Mouse (Mus musculus): Measurements from ENCODE around the gene Trim62.

Gene Trim62

DNA sequence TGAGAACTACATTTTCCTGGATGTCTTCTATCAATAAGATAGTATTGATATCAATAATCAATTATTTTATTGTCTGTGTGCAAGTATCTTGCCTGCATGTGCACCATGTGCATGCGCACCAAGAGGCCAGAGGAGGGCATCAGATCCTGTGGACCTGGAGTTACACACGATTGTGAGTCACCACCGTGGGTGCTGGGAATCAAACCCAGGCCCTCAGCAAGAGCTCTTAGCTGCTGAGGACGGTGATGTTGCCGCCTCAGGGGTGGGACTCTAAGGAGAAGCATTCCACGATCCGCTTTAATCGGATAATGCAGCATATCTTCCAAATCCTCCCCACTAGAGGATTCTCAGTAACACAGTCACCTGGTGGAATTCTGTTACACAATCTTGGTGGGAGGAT lies 2.2 kb downstream of the Trim62 start:
- no peak for DNase-seq (ENCODE audit: low read depth in 1 of 2, low spot score in 2 of 2)

DNA sequence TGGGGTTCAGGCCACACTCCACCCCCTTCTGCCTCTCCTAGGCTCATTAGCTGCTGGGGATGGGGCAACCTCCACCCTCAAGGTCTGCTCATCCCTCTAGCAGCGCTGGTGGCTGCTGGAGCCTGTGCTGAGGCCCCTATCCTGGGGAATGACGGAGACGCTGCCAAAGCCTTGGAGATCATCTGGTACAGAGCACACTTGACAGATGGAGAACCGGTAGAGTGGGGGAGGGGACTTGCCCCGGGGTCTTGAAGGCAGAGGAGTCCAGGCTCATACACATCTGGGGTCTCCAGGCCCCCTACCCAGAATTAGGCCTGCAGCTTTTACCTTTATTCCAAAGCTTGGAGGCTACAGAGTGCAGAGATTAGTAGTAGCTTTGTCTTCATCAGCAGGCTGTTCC lies 3.2 kb downstream of the Trim62 start:
- no peak for DNase-seq (ENCODE audit: low read depth in 1 of 2, low spot score in 2 of 2)

DNA sequence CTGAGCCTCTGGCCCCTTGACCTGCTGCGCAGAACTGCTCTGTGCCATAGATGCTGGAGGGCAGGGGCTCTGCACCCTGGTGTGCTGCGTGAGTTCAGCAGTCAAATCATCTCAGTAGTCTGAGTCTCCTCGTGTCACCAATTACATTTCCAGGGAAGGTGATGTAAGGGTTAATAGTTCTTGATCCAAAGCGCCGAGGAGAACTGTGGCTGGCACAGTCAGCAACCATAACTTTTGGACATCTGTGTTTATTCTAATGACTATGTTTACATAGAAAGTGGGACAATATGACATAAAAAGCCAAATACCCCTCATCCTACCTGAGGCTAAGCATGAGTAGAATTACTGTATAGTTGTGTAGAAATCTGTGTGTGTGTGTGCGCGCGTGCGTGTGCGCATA lies 3.6 kb downstream of the Trim62 start:
- DNase-seq (ENCODE audit: low read depth in 1 of 2, low spot score in 2 of 2): no peak

DNA sequence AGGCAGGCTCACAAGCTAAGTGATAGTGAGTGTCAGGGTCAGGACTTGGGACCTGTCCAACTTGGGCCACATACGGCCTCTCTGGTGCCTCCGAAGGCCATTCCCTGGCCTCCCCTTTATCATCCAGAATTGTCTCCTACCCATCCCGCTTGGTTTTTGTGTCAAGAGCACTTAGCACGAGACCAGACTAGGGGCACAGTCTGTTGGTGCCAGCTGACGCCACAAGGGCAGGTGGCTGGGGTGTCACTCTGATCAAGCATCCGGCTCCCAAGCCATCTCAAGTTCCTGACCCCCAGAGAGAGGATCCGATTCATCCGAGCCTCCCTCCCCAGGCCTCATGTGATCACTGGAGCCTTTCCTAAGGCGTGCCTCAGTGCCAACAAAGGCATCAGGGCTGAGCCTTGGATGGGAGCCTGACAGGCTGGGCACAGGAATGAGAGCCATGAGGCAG lies 4.3 kb downstream of the Trim62 start:
- no peak for DNase-seq (ENCODE audit: low read depth in 1 of 2, low spot score in 2 of 2)

GRCm38 (mm10) chr4:128888436-128888990 lies 5.1 kb downstream of the Trim62 start:
- no peak for DNase-seq (ENCODE audit: low read depth in 1 of 2, low spot score in 2 of 2)

DNA sequence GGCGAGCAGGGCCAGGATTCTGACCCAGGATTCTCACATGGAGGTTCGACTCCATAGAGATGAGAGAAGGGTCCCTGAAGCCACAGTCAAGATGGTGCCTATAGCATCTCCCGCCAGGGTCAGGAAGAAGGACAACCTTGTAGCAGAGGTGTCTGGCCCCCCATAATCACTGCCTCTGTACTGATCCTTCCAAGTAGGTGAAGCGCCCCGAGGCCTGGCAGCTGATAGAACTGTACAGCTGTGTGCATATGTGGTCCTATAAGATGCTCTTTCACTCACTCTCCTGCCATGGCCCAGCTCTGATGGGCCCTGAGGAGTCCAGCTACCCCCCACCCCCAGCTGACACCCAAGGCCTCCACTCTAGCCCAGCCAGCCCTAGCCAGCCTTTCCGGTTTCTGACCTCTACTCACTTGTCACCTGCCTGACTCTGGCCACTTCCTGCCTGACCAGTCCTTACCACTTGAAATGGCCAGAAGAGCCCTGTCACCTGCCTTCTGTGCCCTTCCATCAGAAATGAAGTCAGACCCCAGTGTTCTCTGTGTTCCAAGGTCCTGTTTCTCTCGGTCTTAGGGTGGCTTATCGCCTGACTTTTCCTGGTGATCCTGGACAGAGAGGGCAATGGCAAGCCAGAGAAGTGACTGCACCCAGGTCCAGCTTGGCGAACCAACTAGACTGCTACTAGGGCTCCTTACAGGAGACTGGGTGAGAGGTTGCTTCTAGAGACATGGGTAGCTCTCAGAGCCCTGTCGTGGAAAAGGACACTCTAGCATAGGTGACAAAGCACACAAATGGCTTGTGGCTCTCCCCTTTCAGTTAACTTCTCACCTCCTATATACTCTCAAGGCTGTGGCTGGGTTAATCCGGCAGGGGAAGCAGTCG lies 6.6 kb downstream of the Trim62 start:
- no peak for DNase-seq (ENCODE audit: low read depth in 1 of 2, low spot score in 2 of 2)

- no peak for DNase-seq (ENCODE audit: low read depth in 1 of 2, low spot score in 2 of 2)
These were observed 7.8 kb downstream of the Trim62 start for GRCm38 (mm10) chr4:128891157-128891556.

DNA sequence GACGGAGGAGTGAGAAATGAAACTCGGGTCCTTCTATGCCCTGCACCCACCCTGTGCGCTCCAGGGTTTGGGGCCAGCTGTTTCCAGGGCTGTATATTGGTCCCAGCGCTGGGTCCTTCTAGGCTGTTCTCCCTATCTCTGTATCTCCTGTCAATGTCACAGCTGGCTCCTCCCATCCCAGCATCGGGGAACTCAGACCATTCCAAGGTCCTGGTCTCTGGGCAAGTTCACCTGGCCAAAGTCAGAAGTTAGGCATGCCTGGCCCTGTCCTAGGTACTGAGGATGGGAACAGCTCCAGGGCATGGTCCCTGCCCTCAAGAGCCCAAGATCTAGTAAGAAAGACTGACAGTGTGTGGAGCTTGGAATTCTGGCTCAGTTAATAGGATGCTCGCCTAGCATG lies 8.4 kb downstream of the Trim62 start:
- no peak for DNase-seq (ENCODE audit: low read depth in 1 of 2, low spot score in 2 of 2)

DNA sequence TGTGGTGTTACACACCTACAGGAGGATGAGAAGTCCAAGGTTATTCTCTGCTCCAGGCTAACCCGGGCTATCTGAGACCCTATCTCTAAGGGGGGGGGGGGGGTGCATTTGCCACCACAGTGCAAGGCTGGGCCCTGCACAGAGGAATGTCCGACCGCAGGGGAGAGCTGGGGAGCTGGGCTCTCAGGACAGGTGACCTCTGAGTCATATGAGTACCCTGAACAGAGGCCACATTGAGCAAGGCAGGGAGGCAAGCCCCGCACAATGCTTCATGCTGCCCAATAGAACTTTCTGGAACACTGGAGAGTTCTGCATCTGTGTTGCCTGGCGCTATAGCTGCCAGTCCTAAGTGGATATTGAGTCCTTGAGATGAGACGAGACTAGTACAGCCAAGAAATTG lies 8.8 kb downstream of the Trim62 start:
- DNase-seq (ENCODE audit: low read depth in 1 of 2, low spot score in 2 of 2): no peak

DNA sequence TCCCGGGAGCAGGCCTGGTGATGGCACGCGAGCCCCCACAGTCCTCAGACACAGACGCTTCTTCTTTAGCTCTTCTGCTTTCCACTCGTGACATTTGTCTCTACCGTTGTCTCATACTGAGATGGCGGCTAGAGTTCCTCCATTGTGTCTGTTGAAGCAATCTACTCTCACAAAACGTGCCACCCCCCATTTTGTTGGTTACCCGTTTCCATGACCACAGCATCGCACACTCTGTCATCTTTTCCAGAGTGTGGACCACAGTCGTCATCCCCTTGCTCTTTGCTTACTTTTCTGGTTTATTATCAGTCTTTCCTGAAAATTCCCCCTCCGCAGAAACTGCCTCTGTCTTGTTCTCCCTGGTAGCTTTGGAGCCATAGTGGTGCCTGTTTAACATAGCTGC lies 10.7 kb downstream of the Trim62 start:
- DNase-seq (ENCODE audit: low read depth in 1 of 2, low spot score in 2 of 2): no peak

DNA sequence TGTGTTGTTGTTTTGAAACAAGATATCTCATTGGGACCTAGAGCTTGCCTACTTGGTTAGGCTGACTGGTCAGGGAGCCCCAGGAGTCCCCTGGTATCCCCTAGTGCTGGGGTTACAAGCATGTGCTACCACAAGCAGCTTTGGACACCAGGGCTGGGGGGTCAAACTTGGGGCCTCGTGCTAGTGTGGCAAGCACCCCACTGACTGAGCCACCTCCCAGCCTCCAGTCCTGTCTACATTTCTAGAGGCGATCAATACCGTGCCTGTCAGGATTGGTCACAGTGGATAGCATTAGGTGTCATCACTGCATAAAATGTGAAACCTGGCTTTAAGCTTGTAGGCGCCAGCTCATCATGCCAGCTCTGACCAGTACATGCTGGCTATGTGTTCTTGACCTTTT lies 12.5 kb downstream of the Trim62 start:
- no peak for DNase-seq (ENCODE audit: low read depth in 1 of 2, low spot score in 2 of 2)

GRCm38 (mm10) chr4:128896667-128897066 lies 13.3 kb downstream of the Trim62 start:
- no peak for DNase-seq (ENCODE audit: low read depth in 1 of 2, low spot score in 2 of 2)

GRCm38 (mm10) chr4:128897911-128898421 lies 14.6 kb downstream of the Trim62 start:
- no peak for DNase-seq (ENCODE audit: low read depth in 1 of 2, low spot score in 2 of 2)

- no peak for DNase-seq (ENCODE audit: low read depth in 1 of 2, low spot score in 2 of 2)
These were observed 16.0 kb downstream of the Trim62 start for GRCm38 (mm10) chr4:128899332-128899731.

GRCm38 (mm10) chr4:128900484-128900883 lies 17.1 kb downstream of the Trim62 start:
- no peak for DNase-seq (ENCODE audit: low read depth in 1 of 2, low spot score in 2 of 2)

DNA sequence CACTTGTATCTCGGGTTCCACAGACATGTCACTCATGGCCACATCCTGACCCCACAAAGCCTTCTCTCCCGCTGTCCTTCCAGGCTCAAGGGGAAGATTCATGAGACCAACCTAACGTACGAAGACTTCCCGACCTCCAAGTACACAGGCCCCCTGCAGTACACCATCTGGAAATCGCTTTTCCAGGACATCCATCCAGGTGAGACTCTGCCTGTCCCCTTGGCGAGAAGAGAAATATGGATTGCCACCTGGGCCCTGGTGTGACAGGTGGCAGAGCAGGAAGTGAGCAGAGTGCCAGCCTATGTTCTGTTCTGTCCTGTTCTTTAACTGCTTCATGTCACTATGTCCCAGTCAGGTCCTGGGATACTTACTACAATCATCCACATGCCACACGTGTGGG lies 19.0 kb downstream of the Trim62 start:
- DNase-seq (ENCODE audit: low read depth in 1 of 2, low spot score in 2 of 2): no peak

GRCm38 (mm10) chr4:128904035-128904800 lies 20.8 kb downstream of the Trim62 start:
- no peak for DNase-seq (ENCODE audit: low read depth in 1 of 2, low spot score in 2 of 2)

GRCm38 (mm10) chr4:128905251-128905650 lies 21.9 kb downstream of the Trim62 start:
- no peak for DNase-seq (ENCODE audit: low read depth in 1 of 2, low spot score in 2 of 2)

DNA sequence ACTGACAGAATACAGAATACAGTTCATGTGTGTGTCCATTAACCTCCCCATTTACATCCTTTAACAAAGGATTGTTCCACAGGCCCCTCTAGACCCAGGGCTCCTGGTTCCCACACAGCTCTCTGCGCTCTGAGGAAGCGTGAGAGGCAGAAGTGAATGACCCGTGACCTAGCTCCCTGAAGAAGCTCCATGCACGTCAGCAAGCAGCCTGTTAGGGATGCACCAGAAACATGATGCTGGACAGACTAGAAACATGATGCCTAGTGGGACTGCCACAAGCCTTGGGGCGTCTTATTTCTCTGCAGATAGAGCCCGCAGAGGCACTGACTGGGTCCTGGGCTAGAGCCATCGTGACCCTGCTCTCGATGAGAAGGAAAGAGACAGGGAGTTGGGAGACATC lies 23.4 kb downstream of the Trim62 start:
- DNase-seq (ENCODE audit: low read depth in 1 of 2, low spot score in 2 of 2): no peak

GRCm38 (mm10) chr4:128907238-128907968 lies 24.0 kb downstream of the Trim62 start:
- DNase-seq (ENCODE audit: low read depth in 1 of 2, low spot score in 2 of 2): no peak
